Mouse (Mus musculus) midbrain, embryonic 13.5 days (tissue): ENCODE results near the gene Tbc1d21. TPM values are rescaled to one million over a fixed set of nuclear protein-coding genes. Genes with fewer than 3 reads are reported as not detected.

Source experiments
- ATAC-seq: fragments of 200-750 bp; cut with Nextera tagmentation; 2 replicates; pipeline ENCODE4 v1.8.0; 2017; ENCODE audit warnings: mild to moderate bottlenecking, moderate TSS enrichment, moderate library complexity
- H3K27ac ChIP-seq: fragments of 300-500 bp; sonication (generic); 2 replicates; pipeline ENCODE4 v1.5.1; 2015; ENCODE audit warnings: inconsistent platforms, mild to moderate bottlenecking, moderate library complexity
- H3K27me3 ChIP-seq: fragments of 300-500 bp; sonication (generic); 2 replicates; pipeline ENCODE4 v1.6.1; 2015; ENCODE audit warnings: mild to moderate bottlenecking, inconsistent platforms
- H3K36me3 ChIP-seq: fragments of 300-500 bp; sonication (generic); 2 replicates; pipeline ENCODE4 v1.6.1; 2015; ENCODE audit warnings: mild to moderate bottlenecking, inconsistent platforms
- H3K4me1 ChIP-seq: fragments of 300-500 bp; sonication (generic); replicated peaks from 2 replicates; pipeline ENCODE4 v1.6.1; 2015; ENCODE audit warnings: inconsistent platforms
- H3K4me2 ChIP-seq: fragments of 300-500 bp; sonication (generic); replicated peaks from 2 replicates; pipeline ENCODE4 v1.6.1; 2015; ENCODE audit warnings: moderate library complexity, mild to moderate bottlenecking, inconsistent platforms
- H3K4me3 ChIP-seq: fragments of 300-500 bp; sonication (generic); replicated peaks from 2 replicates; pipeline ENCODE4 v1.5.1; 2015; ENCODE audit warnings: mild to moderate bottlenecking, inconsistent platforms
- H3K9ac ChIP-seq: fragments of 300-500 bp; sonication (generic); replicated peaks from 2 replicates; pipeline ENCODE4 v1.6.1; 2015; ENCODE audit warnings: mild to moderate bottlenecking, inconsistent platforms
- H3K9me3 ChIP-seq: fragments of 300-500 bp; sonication (generic); 2 replicates; pipeline ENCODE4 v1.6.1; 2016; ENCODE audit warnings: mild to moderate bottlenecking, inconsistent platforms
- WGBS: fragments of 180-500 bp; shearing (Covaris S2); methylation state at CpG from one replicate; pipeline ENCODE4 v1.1.7; 2015; 5-methylcytosine and 5-hydroxymethylcytosine counted together
- polyA plus RNA-seq: library from polyadenylated mRNA; unstranded; fragments of >200 nt; fragmentation: Nextera tagmentation; extraction: Ambion mirVana; gene quantifications from 2 replicates; pipeline ENCODE4 v1.2.1, GENCODE M21; 2015

Gene Tbc1d21
- polyA plus RNA-seq, 1 experiment from 2014 or later: not detected

GRCm38 (mm10) chr9:58336650-58337281 lies 33.5 kb downstream of the Tbc1d21 start:
- Histone ChIP-seq H3K4me2 (no peak overlapping the region), H3K4me3 (no peak overlapping the region), H3K27me3 (no peaks in the 10 kb centered on the region), H3K9ac (no peak overlapping the region), H3K4me1 (no peaks in the 10 kb centered on the region), H3K27ac (no peak overlapping the region), H3K36me3 (no peaks in the 10 kb centered on the region), H3K9me3 (0 out of 2 replicates have a peak, but pooled peaks cover 4% of the 10 kb centered on the region)
- ATAC-seq: no peak
- WGBS: 80% methylated on average over 8 of the region's 8 CpGs

DNA sequence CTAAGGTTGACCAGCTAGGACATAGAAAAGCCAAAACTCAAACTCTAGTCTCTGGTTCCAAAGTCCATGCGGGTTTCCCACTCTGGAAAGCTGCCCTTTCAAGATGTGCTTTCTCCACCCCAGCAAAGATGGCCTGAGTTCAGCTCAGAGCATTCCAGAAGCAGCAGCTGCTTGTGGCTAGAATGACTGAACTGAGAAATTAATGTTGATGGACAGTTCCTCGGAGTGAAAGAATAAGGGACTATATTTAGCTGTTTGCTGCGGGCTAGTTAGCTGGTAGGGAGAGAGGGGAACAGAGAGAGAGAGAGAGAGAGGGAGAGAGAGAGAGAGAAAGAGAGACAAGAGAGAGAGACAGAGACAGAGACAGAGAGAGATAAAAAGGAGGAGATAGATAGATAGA lies 39.0 kb downstream of the Tbc1d21 start:
- Histone ChIP-seq H3K4me1 (peaks cover 9% of the 10 kb centered on the region; the same call in 1 of the 2 replicates), H3K9me3 (0 out of 2 replicates have a peak, but pooled peaks cover 4% of the 10 kb centered on the region), H3K4me2 (no peak overlapping the region), H3K27me3 (no peaks in the 10 kb centered on the region), H3K27ac (no peak overlapping the region), H3K4me3 (no peak overlapping the region), H3K36me3 (no peaks in the 10 kb centered on the region), H3K9ac (no peak overlapping the region)
- ATAC-seq: no peak
- WGBS: 81% methylated on average over 3 of the region's 3 CpGs

- Histone ChIP-seq H3K9me3 (0 out of 2 replicates have a peak, but pooled peaks cover 4% of the 10 kb centered on the region), H3K4me2 (no peak overlapping the region), H3K4me1 (peaks cover 11% of the 10 kb centered on the region; the same call in 1 of the 2 replicates), H3K36me3 (no peaks in the 10 kb centered on the region), H3K27me3 (no peaks in the 10 kb centered on the region), H3K4me3 (no peak overlapping the region), H3K9ac (no peak overlapping the region), H3K27ac (no peak overlapping the region)
- WGBS: 27% methylated on average over 5 of the region's 5 CpGs
- ATAC-seq: peak; percentile 87
Measured at GRCm38 (mm10) chr9:58330293-58330692, 40.0 kb downstream of the Tbc1d21 start.

GRCm38 (mm10) chr9:58327382-58327781 lies 42.9 kb downstream of the Tbc1d21 start:
- no peaks in the 10 kb centered on the region for H3K9me3 ChIP-seq
- WGBS: 38% methylated on average over 1 of the region's 1 CpGs
- H3K4me1 ChIP-seq: peaks cover 15% of the 10 kb centered on the region; the same call in 1 of the 2 replicates
- no peak overlapping the region for H3K4me2 ChIP-seq
- no peaks in the 10 kb centered on the region for H3K36me3 ChIP-seq
- ATAC-seq: no peak
- H3K27me3 ChIP-seq: no peaks in the 10 kb centered on the region
- no peak overlapping the region for H3K4me3 ChIP-seq
- H3K9ac ChIP-seq: no peak overlapping the region
- H3K27ac ChIP-seq: no peak overlapping the region

DNA sequence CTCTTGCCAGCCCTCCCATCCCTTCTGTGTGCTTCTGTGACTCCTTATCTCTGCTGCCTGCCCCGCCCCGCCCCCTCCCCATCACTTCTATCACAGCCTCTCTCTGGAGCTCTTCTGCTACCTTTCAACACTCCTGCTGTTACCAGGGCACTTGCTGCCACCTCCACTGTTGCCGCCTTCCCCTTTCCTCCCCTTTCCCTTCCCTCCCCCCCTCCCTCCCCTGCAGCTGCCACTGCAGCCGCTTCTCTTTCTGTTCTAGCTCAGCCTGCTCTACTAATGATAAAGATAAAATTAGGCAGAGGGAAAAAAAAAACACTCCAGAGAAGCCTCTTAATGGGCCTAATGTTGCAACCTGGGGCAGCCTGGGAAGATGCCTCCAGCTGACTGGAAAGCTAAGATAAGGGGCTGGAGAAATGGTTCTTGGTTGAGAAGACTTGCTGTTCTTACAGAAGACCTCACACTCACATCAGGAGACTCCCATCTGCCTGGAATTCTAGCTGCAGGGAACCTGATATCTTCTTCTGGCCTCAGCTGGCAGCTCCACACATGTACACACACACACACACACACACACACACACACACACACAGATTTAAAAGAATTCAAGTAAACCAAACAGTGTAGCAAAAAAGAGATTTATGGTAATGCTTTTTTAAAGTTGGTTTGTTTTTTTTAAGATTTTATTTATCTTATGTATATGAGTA lies 43.6 kb downstream of the Tbc1d21 start:
- 18% methylated on average over 4 of the region's 4 CpGs for WGBS
- H3K4me1 ChIP-seq: peaks cover 15% of the 10 kb centered on the region; the same call in 1 of the 2 replicates
- no peak overlapping the region for H3K4me2 ChIP-seq
- H3K36me3 ChIP-seq: no peaks in the 10 kb centered on the region
- no peak for ATAC-seq
- no peak overlapping the region for H3K9ac ChIP-seq
- H3K27me3 ChIP-seq: no peaks in the 10 kb centered on the region
- no peaks in the 10 kb centered on the region; the same call in 1 of the 2 replicates for H3K9me3 ChIP-seq
- H3K4me3 ChIP-seq: no peak overlapping the region
- H3K27ac ChIP-seq: no peak overlapping the region

DNA sequence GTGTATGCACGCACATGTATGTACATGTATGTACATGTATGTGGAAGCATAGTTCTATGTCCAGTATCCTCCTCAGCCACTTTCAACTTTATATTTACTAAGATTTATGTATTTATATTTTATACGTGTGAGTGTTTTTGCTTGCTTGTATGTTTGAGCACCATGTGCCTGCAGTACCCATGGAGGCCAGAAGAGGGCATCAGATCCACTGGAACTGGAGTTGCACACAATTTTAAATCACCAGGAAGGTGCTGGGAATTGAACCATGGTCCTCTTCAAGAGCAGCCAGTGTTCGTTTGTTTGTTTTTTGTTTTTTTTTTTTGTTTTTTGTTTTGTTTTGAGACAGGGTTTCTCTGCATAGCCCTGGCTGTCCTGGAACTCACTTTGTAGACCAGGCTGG lies 48.6 kb downstream of the Tbc1d21 start:
- Histone ChIP-seq H3K27ac (no peak overlapping the region), H3K4me2 (no peak overlapping the region), H3K9ac (no peak overlapping the region), H3K4me3 (no peak overlapping the region), H3K36me3 (no peaks in the 10 kb centered on the region), H3K4me1 (peaks cover 8% of the 10 kb centered on the region; the same call in 1 of the 2 replicates), H3K9me3 (no peaks in the 10 kb centered on the region; the same call in 1 of the 2 replicates), H3K27me3 (no peaks in the 10 kb centered on the region)
- 94% methylated on average over 3 of the region's 3 CpGs for WGBS
- no peak for ATAC-seq

DNA sequence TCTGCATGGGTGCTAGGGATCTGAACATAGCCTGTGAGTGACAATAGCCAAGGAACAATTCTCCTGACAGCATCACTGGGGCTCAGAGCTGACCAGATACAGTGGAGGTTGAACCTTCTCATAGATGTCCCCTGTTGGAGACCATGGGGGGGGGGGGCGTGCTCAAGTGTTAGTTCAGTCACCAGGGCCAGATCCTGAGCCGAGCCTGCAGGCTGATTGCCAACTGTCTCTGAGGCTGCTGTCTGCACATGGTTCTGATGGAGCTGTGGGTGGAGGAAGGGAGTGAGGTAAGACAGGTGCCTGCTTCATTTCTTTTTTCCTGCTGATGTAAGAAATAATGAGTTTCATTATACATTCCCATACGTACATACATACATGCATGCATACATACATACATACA lies 51.9 kb downstream of the Tbc1d21 start:
- Histone ChIP-seq H3K4me3 (no peak overlapping the region), H3K36me3 (no peaks in the 10 kb centered on the region), H3K27me3 (0 out of 2 replicates have a peak, but pooled peaks cover 5% of the 10 kb centered on the region), H3K4me2 (no peak overlapping the region), H3K27ac (no peak overlapping the region), H3K9ac (no peak overlapping the region), H3K9me3 (no peaks in the 10 kb centered on the region; the same call in 1 of the 2 replicates), H3K4me1 (peaks cover 24% of the 10 kb centered on the region)
- 87% methylated on average over 3 of the region's 3 CpGs for WGBS
- ATAC-seq: no peak

DNA sequence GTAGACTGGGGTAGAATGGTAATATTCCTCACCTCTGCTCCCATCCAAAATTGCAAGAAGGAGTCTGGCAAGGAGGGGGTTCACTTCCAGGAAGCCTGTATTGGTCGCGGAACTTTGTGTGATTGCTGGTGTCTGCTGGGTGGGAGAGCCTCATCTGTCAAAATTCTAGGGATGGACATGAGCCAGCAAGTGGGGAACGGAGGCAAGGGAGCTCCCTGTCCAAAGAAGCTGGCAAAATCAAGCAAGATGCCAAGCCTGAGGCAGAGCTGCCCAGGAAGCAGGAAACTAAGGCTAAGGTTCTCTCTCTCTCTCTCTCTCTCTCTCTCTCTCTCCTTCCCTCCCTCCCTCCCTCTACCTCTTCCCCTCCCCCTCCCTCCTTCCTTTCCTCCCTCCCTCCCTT lies 52.9 kb downstream of the Tbc1d21 start:
- ATAC-seq: no peak
- Histone ChIP-seq H3K4me3 (no peak overlapping the region), H3K27me3 (peaks cover 14% of the 10 kb centered on the region), H3K4me1 (peaks cover 33% of the 10 kb centered on the region), H3K9me3 (no peaks in the 10 kb centered on the region; the same call in 1 of the 2 replicates), H3K9ac (no peak overlapping the region), H3K4me2 (no peak overlapping the region), H3K27ac (no peak overlapping the region), H3K36me3 (no peaks in the 10 kb centered on the region)
- WGBS: 84% methylated on average over 3 of the region's 3 CpGs

- WGBS: 68% methylated on average over 7 of the region's 7 CpGs
Measured at GRCm38 (mm10) chr9:58316784-58317183, 53.5 kb downstream of the Tbc1d21 start.

GRCm38 (mm10) chr9:58315850-58316249 lies 54.4 kb downstream of the Tbc1d21 start:
- Histone ChIP-seq H3K4me2 (no peak overlapping the region), H3K9ac (no peak overlapping the region), H3K9me3 (no peaks in the 10 kb centered on the region), H3K36me3 (no peaks in the 10 kb centered on the region), H3K4me3 (no peak overlapping the region), H3K27me3 (peaks cover 30% of the 10 kb centered on the region), H3K4me1 (peaks cover 42% of the 10 kb centered on the region), H3K27ac (no peak overlapping the region)
- no peak for ATAC-seq
- 92% methylated on average over 2 of the region's 2 CpGs for WGBS

More at GRCm38 (mm10) chr9:58316784-58317183, 53.5 kb downstream of the Tbc1d21 start:
- H3K4me1 ChIP-seq: peaks cover 39% of the 10 kb centered on the region
- no peak for ATAC-seq
- H3K9me3 ChIP-seq: no peaks in the 10 kb centered on the region; the same call in 1 of the 2 replicates
- H3K4me2 ChIP-seq: no peak overlapping the region
- no peak overlapping the region for H3K27ac ChIP-seq
- no peak overlapping the region for H3K4me3 ChIP-seq
- H3K36me3 ChIP-seq: no peaks in the 10 kb centered on the region
- H3K27me3 ChIP-seq: peaks cover 20% of the 10 kb centered on the region
- no peak overlapping the region for H3K9ac ChIP-seq

DNA sequence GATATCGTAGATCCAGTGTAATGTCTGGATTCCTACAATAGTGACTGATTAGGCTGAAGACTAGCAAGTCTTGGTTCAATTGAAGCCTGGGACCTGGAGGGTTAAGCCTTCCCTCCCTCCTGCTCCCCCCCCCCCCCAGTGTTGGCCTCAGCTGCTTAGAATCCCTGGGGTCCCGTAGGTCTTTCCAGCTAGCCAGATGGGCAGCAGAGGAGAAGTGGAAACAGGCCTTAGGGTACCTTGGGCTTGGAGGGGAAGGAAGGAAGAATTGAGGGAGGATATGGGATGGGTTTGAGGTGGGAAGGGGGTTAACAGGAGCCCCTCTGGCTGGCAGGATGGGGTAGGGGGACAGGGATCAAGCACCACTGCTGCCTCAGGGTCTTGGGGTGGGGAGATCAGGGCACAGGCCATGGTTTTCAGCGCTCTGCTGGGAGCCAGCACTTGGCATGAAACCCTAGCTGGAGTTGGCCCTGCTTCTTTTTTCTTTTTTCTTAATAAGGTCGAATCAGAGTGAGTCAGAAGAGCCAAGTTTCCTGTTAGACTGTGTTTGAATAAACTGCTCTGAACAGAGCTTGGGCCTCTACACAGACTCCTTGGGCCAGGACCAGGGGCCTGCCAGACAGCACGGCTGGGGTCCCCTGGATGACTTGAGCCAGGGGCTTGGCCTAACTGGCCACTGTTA lies 55.4 kb downstream of the Tbc1d21 start:
- Histone ChIP-seq H3K9me3 (no peaks in the 10 kb centered on the region), H3K36me3 (no peaks in the 10 kb centered on the region), H3K27me3 (peaks cover 35% of the 10 kb centered on the region), H3K27ac (peak overlapping the region; percentile 36; the same call in 1 of the 2 replicates), H3K4me3 (no peak overlapping the region), H3K9ac (no peak overlapping the region), H3K4me1 (peaks cover 42% of the 10 kb centered on the region), H3K4me2 (no peak overlapping the region)
- ATAC-seq: no peak
- whole genome bisulfite sequencing: 41% methylated on average over 5 of the region's 5 CpGs

DNA sequence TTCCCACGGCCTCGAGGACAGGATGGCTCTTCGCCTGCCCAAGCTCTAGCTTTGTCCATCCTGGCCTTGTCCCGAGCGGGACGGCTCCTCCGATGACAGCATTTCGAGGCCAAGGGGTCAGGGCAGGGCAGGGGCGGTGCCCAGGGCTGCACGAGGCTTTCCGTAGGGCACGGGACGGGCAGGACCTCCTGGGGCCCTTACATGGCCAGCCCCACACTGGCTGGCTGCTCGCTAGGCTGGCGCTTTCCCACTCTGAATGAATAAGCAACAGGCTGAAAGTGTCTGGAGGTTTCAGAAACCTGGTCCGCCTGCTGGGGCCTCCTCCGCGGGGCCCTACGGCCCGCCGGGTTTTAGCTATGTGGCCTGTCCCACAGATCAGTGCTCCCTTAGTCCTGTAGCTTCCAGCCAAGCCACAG lies 57.3 kb downstream of the Tbc1d21 start, which contains the start of gene Loxl1:
Loxl1 (minus strand) TSS at position 243 of the 416 bp plus-strand sequence.
- peak within 1 kb of the TSS; percentile 52 for H3K9ac ChIP-seq
- H3K9me3 ChIP-seq: no peaks in the 10 kb centered on the region
- H3K36me3 ChIP-seq: no peaks in the 10 kb centered on the region
- peaks cover 35% of the 10 kb centered on the region for H3K27me3 ChIP-seq
- WGBS: under 1% methylated on average over 21 of the region's 21 CpGs
- ATAC-seq: peak; percentile 53
- H3K4me1 ChIP-seq: peaks cover 51% of the 10 kb centered on the region
- H3K27ac ChIP-seq: no peak within 1 kb of the TSS
- H3K4me2 ChIP-seq: peak within 1 kb of the TSS; percentile 64
- peak within 1 kb of the TSS; percentile 38 for H3K4me3 ChIP-seq
